Mouse (Mus musculus) frontal cortex, postnatal 14 days (tissue): ENCODE data around the gene Gyg.
"Not testable (repeated sequence)": the region's sequence is repeated elsewhere in the genome, so short reads cannot be mapped to it uniquely, and the experiment has no call there.

Experiments used
- DNase-seq, 2 experiments: peaks; one replicate each; pipeline ENCODE4 v3.0.0; 2022; ENCODE audit warnings: low spot score in 2 of 2

Gyg gene

DNA sequence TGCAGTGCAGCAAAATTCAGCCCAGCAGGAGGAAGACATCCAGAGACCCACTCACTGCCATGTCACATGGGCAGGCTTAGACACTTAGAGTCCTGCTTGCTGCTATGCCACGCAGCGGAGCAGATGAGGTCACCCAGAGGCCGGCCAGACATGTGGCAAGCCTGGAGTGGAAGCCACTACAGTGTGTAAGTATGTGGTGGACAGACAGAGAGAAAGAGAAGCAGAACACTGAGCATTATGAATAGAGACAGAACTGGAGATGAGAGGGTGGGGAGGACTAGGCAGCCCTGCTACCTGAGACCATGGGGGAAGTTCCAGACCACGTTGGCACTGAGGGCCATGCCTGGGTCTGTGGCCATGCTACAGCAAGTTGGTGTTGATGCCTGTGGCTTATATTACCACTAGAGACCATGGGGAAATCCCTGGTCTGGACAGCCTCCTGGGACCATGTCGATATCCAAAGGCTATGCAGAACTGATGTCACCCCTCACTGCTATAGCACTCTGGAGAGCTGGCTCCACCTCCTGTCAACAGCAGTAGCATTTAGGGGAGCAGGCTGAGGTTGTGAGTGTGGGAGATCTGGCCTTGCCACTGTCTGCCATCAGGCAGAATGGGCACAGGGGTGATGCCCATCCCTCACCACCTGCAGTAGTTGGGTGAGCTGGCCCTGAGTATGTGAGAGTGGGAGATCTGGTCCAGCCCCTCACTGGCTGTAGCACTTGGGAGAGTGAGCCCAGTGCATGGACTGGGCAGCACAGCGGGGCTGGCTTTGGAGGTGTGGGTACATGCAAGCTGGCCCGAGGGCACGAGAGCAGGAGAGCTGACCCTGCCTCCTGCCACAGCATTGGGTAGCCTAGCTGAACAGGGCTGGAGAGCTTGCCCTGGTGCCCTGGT is 24.4 kb downstream of the Gyg start:
- DNase-seq = no peak

DNA sequence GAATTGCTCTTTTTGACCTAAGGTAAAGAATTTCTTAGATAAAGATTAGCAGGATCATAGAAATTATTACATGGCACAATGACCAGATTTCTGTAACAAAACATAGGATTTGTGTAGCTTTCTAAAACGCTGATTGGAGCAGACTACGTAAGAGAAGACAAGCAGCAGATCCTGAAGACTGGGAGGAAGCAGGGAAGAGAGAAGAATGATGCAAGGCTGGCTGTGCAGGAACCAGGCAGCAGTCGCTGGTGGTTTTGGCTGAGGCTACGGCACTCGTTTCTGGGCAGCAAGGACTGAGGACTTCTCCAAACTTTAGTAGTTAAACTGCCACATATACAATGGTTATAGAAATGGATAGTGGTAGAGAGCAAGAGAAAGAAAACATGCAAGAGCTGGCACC is 25.6 kb downstream of the Gyg start:
- DNase-seq = no peak

DNA sequence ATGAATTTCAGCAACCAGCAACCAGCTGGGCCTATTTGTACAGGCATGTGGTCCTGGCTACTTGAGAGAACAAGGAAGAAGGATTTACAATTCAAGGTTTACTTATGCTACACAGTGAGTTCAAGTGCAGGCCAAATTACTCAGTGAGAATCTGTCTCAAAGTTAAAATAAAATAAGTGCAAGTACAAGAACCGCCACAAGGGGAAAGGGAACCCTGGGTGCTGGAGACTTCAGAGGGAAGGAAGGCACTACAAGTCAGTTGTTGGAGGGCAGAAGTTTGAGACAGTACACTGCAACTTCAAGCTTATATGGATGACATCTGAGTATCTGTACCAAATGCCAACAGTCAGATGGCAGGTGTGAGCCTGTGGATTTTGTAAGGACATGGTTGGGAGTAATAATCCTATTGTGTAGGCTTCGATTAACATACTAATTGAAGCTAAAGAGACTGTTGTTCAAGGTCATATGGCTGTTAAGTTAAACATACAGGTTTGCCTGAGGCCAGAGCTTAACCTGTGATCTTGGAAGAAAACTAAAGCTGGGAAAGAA is 28.0 kb downstream of the Gyg start:
- DNase-seq = no peak

DNA sequence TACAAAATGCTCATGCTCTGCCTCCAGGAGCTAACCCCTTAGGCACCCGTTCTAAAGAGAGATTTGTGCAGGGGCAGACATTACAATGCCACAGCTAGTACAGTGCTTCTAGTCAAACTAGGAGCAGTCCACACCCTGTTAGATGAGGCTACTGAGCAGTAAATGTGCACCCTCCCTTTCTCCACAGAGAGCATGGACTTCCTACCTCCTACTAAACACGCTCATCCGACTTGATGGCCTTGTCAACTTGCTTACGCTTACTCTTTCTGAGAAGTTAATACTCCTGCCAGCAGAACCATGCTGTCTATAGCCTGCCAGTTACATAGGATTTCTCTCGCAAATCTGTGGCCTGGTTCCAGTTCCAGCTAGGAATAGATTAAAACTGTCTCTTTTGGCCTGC is 29.5 kb downstream of the Gyg start:
- no peak for DNase-seq

DNA sequence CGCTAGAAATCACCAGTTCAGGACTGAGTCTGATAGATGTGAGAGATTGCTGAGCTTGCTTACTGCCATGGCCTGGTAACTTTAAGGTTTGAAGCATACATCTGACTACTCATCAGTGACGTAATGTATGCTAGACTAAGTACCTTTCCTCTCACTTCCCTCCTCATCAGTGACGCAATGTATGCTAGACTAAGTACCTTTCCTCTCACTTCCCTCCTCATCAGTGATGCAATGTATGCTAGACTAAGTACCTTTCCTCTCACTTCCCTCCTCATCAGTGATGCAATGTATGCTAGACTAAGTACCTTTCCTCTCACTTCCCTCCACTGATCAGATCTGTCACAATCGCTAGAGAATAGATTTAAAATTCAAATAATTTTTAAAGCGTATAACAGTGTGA is 33.5 kb downstream of the Gyg start:
- DNase-seq = not testable (repeated sequence)

DNA sequence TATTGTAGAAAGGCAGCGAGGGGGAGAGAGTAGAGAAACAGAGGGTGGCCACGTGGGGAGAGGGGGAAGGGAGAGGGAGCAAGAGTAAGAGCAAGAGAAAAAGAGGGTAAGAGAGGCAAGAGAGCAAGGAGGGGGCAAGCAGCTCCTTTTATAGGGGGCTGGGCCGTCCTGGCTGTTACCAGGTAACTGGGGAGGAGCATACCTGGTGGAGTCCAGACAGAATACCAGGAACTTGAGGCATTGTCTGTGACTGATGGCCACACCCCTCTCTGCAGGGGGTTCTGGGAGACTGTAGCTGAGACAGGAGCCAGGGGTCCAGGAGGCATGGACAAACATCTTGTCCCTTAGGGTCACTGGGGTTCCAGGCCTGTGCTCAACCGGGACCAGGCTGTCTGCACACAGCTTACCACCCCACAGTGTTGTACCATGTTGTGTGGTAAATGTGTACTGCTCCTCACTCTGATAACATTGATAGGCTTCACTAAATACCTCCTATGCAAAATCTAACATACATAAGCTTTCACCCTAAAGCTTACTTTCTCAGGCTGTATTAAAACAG is 35.4 kb downstream of the Gyg start:
- no peak for DNase-seq

DNA sequence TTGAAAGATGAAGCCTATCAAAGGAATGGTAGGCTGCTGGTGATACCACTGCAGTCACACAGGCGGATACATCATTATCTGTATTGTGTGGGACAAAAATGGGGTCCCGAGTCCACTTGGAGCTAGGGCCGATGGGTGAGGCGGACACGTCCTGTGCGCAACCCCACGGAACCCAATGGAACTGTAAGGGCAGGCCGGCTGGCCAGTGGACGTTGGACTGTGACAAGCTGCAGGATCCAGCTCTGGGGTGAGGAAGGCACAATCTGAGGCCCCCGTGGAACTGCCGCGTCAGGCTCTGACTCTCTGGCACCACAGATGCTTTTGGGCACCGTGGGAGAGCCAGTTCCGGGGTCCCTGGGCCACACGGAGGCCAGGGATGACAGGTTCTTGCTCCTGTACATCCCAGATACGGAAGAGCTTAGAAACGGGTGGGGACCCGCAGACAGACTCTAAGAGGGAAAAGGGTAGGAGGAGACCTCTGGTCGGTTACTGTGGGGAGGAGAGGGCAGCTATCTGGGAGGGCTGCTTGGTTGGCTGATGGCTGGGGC is 36.0 kb downstream of the Gyg start:
- no peak for DNase-seq

DNA sequence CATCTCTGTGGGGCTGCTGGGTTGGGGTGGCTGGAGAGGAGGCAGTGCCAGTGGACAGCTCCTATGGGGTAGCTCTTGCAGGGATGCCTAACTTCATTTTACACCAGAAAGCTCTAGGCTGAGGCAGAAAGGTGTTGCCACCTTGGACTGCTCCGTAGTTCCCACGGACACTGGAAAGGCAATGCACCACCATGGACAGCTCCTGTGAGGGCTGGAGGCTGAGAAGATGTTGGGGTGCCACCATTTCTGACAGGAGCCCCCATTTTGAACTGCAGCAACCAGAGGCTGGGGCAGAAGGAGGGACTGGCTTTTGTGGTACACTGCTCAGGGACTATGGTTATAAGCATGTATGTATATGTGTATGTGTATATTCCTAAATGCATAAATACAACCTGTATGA is 43.2 kb downstream of the Gyg start:
- DNase-seq = no peak

DNA sequence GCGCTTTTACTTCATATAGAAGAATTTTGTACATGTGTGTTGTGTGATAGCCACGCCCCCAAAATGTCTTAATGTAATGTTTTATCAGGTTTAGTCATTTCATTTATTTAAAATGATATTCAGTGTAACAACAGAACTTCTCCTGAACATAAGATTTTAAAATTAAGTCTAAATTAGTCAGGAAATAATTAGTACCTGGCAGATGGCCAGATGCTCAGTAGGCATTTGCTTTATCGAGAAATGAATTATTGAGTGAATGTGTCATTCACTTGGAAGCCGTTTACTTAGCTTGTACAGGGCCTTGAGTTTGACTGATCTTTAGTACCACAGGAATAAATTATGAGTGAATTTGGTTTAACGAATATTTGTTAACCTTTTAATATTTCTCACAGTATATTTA is 46.2 kb downstream of the Gyg start:
- no peak for DNase-seq

DNA sequence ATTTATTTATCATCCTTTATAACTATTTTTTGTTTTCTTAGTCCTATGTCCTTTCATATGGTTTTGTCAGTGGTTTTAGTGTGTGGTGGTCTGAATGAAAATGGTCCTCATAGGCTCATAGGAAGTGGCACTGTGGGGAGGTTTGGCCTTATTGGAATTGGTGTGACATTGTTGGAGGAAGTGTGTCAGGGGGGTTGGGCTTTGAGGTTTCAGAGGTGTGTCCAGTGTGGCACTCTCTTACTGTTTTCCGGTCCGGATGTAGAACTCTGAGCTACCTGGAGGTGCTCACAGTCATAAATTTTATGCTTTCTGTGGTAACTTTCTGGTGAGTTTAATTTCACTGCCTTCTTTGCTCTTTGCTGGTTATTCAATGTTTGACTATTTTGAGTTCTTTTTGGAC is 50.3 kb downstream of the Gyg start:
- no peak for DNase-seq

DNA sequence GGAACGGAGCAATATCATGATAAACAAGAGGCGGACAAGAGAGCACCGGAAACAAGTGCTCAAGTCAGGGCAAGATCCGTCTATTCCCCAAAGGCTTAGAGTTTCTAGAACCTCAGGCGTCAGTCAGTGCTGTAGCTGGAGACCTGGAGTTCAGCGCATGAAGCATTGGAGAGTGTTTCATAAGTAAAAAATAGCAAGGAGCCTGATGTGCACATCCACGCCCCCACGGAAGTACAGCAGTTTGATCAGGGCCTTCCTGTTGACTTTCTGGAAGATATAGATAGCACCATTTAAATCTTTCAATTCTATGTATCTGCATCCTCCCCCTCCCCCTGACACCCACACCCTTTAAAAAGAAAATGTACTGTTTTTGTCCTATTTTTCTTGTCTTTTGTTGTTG is 50.8 kb downstream of the Gyg start:
- no peak for DNase-seq

DNA sequence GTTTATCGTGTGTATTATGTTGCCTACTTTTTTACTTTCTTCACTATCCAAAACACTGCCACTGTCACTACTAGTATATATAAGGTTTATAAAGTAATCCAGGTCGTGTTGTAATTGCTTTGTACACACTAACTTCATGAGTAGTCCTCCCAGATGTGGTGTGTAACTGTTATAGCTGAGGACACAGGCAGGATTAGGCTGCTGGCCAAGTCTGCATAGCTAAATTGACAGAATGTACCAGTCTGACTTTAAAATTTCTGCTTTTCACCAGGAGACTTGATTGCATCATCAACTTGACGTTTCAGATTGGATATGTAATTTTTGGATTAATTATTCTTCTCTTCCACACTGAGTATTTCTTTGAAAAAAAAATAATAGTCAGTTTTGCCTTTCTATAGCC is 51.3 kb downstream of the Gyg start:
- DNase-seq = no peak

DNA sequence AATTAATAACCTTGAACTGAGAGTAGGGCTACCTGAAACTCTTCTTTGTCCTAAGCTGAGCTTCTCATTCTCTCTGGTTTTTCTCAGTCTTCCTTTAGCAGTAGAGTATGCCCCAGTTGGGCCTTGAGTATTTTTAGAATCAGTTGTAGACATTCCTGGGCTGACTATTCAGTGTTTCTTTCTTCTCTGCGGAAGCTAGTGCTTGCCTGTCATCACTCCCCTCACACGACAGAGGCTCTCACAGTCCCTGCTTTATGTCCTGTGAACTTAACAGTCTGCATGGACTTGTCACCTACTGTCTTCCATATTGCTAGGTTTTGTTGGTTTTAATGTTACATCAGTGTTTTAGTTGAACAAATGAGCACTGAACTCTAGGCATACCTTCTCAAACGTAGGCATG is 73.0 kb downstream of the Gyg start:
- no peak for DNase-seq

DNA sequence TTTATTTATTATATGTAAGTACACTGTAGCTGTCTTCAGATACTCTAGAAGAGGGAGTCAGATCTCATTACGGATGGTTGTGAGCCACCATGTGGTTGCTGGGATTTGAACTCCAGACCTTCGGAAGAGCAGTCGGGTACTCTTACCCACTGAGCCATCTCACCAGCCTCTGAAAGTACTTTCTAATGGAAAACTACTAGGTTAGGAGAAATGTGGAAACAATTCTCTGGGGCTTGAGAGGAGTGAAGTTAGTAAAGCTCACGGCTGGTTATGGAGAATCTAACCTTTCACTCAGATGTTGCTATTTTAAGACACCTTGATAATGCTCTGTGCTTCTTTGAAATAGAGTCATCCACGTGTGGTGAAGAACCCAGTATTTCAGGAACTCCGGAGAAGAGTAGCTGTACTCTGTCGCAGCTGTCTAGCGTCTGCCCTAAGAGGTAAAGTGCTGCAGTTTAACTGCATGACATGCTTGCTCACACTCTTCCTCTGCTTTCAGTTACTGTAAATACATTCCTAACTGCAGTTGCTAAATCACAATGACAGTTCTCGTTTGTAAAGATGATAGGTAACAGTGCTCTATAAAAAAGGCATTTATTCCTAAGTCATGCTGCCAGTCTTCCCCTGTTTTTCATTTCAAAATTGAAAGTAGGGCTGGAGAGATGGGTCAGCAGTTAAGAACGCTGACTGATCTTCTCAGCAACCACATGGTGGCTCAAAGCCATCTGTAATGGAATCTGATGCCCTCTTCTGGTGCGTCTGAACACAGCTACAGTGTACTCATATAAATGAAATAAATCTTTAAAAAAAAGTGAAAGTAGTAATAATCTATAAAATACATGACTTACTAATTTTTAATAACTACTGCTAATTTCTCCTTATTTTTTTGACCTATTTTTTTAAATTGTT is 78.7 kb downstream of the Gyg start:
- no peak for DNase-seq
